Mouse (Mus musculus) mesoderm, embryonic 11.5 days (tissue): ENCODE measurements around the gene Csmd2.
"Not testable (repeated sequence)": the region's sequence is repeated elsewhere in the genome, so short reads cannot be mapped to it uniquely, and the experiment has no call there.

Experiments used
- DNase-seq: peaks from one replicate; pipeline ENCODE4 v3.0.0-alpha.2; 2012; ENCODE audit warnings: low read depth, low spot score

The Csmd2 gene

GRCm38 (mm10) chr4:128042626-128043025, 55.0 kb downstream of the Csmd2 start:
- DNase-seq = peak; percentile 64

DNA sequence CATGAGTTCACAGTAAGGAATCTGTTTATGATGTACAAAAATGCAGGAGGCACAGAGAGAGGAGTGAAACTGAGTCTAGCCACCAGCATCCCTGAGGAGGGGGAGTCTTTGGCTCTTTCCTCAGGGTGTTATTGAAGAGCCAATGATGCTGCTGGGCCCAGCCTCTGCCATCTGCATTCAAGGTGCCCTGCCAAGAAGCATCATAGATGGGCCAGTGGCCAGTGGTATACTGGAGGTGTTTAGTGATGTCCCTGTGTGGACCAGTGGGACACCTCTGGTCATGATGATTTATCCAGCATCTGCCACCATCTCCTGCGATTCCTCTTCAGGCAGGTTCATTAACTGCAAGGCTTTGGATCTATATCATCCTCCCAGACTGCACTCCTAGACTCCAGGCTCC, 61.1 kb downstream of the Csmd2 start:
- DNase-seq = no peak

- no peak for DNase-seq
These were observed 65.0 kb downstream of the Csmd2 start for GRCm38 (mm10) chr4:128052701-128053100.

- DNase-seq = not testable (repeated sequence)
These were observed 73.6 kb downstream of the Csmd2 start for GRCm38 (mm10) chr4:128061274-128061673.

DNA sequence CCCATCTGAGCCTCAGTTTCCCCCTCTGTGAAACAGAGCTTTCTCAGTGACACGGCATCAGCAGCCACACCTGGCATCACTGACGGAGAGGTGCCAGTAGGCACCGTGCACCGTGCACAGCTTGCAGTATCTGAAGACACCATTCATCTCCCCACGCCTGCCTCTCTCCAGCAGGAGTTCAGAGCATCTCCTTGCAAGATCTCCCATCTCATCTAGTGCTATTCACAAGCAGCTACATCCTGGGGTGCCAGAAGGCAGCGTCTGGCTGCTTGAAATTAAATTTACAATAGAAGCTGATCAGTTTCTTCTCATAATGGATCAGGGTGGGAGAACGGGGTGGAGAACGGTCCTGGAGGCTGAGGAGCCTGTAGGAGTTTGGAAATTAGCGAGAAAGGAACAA, 79.5 kb downstream of the Csmd2 start:
- DNase-seq = no peak

- DNase-seq = no peak
These were observed 96.8 kb downstream of the Csmd2 start for GRCm38 (mm10) chr4:128084466-128084865.

DNA sequence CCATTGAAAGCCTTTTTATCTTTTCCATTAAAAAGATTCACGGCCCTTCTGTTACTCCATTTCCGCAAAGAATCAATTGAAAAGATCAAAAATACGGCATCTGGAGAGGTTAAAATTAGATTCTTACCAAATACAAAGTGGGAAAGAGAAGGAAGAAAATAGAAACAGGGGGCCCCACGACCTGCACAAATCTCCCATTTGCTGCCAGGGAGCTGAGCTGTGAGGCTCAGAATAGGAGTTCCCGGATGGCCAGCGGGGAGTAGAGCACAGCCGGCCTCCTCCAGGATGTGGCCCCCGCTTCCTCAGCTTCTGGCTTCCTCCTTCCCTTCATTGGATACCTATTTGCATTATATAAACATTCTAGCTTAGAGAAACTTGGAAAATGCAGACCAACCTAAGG, 97.4 kb downstream of the Csmd2 start:
- DNase-seq = no peak

- no peak for DNase-seq
These were observed 99.5 kb downstream of the Csmd2 start for GRCm38 (mm10) chr4:128087147-128087606.

DNA sequence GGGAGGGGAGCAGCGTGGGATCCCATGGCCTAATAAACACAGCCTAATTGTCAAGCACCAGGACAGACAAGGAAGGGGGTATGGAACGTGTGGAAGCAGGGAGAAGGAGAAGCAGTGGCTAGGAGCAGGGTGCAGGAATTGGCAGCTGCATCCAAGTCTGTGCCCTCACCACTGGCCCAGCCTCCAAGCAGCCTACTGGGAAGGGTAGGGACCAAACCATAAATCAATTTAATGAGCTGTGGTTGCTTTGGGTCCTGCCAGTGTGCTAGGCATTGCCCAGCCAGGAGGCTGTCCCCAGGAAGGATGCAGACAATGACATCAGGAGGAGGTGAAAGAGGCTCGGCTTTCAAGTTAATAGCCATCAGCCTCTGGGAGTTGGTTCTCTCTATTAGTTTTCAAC, 100.0 kb downstream of the Csmd2 start:
- peak; percentile 56 for DNase-seq

DNA sequence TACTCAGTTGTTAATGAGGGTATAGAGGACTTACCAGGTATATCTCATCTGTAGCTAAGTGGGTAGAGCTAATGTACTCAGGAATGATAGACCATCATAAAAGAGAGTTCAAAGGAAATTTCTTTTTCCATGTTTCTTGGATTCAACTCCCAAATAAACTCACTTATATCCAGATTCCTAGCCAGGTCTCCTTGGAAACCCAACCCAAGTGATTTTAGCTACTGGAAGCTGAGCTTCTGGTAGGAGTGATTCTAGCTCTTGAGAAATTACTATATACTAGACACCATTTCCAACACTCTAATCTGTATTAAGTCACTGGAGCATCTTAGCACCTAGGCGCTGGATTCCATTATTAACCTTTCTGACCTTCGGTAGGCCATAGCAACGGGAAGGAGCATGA, 100.6 kb downstream of the Csmd2 start:
- no peak for DNase-seq

DNA sequence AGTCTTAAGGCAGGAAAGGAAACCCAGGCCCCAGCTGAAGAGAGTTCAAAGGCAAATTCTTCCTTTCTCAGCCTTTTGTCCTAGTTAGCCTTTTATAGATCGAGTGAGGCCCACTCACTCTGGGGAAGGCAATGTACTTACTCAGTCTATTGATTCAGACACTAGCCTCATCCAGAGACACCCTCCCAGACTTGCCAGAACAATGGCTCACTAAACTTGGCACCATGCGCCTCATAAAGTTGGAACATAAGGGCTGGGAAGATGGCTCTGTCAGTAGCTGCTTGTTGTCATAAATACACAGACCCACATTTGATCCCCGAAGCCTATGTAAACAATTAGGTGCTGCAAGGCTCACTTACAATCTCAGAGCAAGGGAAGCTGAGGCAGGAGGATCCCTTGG, 104.3 kb downstream of the Csmd2 start:
- no peak for DNase-seq

DNA sequence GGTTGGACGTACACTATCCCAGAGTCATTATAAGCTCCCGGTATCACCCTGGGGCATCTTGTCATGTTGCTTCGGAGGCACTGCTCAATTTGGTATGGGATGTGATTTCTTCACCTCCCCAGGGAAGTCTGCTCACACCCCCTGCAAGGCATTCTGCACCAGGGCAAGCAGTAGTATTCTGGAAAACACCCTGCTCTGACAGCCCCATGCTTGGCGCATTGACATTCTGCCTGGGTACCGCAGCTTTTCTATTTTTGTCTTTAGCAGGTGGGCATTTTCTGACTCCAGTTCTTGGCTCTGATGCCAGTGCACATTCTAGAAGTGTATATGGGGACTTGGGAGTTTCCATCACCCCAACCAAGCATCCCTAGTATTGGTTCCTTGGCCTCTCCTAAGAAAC, 111.9 kb downstream of the Csmd2 start:
- no peak for DNase-seq

DNA sequence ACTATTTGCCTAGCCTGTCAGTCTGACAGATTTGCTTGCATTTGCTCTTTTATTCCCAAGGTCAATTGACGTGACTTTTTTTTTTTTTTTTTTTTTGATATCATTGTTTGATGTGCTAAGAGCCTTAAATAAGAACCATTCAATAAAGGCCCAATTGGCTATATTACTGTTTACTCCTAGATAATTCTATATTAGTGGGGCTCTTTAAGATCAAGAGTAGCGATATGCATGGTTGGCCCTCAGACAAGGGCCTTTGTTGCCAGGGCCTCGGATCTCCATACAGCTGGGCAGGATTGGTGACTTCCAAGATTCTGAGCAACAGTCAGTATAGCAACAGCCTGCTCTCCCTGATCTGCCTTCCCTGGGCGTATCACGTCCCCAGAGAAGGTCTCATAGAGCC, 112.9 kb downstream of the Csmd2 start:
- DNase-seq = no peak

- no peak for DNase-seq
These were observed 128.7 kb downstream of the Csmd2 start for GRCm38 (mm10) chr4:128116331-128116730.

DNA sequence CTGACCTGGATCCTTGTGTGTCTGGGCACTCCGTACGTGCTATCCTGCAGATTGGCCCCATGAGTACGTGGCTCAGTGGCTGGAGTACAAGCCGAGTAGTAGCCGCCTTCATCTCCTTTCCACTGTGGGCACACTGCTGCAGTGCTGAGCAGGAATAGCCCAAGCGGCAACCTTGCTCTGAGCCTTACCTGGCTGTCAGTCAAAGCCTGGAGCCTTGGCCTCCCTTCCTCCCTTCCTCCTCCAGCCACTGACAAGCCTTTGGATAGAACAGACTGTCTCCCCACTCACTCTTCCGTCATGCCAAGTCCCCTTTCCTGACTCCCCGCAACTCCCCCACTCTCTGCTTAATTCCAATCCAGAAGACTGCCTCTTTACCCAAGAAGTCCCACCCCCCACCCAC, 135.6 kb downstream of the Csmd2 start:
- DNase-seq = no peak

- DNase-seq = no peak
These were observed 137.1 kb downstream of the Csmd2 start for GRCm38 (mm10) chr4:128124738-128125137.

GRCm38 (mm10) chr4:128128546-128128945, 140.9 kb downstream of the Csmd2 start:
- no peak for DNase-seq

- no peak for DNase-seq
These were observed 143.0 kb downstream of the Csmd2 start for GRCm38 (mm10) chr4:128130611-128131142.

- no peak for DNase-seq
These were observed 144.0 kb downstream of the Csmd2 start for GRCm38 (mm10) chr4:128131666-128132065.

DNA sequence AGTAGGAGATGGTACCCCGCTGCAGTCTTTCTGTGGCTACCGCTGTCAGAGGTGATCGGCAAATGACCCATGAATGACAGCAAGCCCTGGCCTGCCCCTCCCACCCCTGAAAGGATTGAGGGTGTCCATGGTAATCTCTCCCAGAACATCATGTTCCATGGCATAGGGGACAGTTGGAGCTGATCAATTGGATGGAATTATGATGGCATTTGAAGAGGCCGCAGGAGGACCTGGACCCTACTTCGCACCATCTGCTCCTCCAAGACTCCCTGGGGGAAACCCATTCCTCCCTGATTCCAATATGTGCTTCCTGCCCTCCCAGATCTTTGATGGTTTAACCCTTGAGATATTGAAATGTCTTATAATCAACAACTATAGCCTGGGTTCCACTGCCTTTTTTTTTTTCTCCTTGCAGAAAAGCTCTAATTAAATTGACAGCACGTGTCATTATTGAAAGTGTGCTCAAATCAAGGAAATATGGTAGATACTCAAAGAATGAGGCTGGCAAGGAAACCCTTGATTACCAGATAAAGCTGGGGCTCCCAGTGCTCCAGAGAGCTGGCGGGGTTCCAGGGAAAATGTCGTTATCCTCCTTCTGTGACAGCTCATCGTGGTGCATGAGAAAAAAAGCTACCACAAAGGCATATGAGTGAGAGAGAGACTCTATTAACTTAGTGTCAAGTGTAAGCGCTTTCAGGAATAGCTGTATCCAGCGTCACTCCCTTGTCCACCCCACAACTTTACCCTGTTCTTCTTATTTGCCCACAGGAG, 145.4 kb downstream of the Csmd2 start:
- DNase-seq = peak; percentile 16

DNA sequence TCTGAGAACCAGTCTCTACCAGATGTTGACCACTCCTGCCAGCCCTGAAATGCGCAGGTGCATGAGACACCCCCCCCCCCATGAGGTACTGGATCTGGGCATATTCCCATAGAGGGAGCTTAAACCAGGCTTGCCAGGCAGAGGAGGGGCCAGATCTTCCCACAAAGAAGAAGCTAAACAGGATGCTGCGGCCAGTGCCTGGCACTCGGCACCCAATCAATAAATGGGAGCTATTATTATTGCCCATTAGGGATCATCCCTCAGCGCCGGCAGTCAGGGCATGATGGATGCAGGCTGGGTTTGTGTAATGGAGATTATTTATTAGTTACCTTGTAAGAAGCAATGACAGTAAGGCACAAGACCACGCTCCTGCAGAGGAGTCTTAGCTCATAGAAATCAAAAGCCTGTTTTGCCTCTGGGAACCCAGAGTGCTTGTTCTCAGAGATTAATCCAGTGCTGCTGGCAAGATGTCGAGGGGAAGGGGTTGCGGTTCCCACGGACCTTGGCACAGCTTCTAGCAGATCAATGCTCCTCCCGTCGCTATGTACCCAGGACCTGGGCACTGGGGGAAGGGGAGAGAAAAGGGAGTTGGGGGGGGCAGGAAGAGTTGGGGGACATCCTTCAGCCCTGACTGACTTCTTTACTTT, 146.8 kb downstream of the Csmd2 start:
- DNase-seq = peak; percentile 14

- DNase-seq = no peak
These were observed 147.5 kb downstream of the Csmd2 start for GRCm38 (mm10) chr4:128135014-128135622.

GRCm38 (mm10) chr4:128139991-128140390, 152.3 kb downstream of the Csmd2 start:
- DNase-seq = no peak
